Mouse (Mus musculus): ENCODE measurements at regions not wholly inside any gene's neighbourhood (a gene's known extent, or its start where the extent isn't known, plus 50 kb on each side); places are given as distances from the start of the nearest gene placed in this dataset.
"Not testable (repeated sequence)": the region's sequence is repeated elsewhere in the genome, so short reads cannot be mapped to it uniquely, and the experiment has no call there.

GRCm38 (mm10) chr4:89753484-89753883 is 74.2 kb downstream of the Dmrta1 start:
- no peak for DNase-seq

- DNase-seq, result no peak
Observed at GRCm38 (mm10) chr4:89776269-89776668, 97.0 kb downstream of the Dmrta1 start.

GRCm38 (mm10) chr4:89781487-89781886 is 102.3 kb downstream of the Dmrta1 start:
- DNase-seq, result no peak

GRCm38 (mm10) chr4:89816823-89817222 is 137.6 kb downstream of the Dmrta1 start:
- DNase-seq, result no peak

GRCm38 (mm10) chr4:89834552-89835206 is 155.4 kb downstream of the Dmrta1 start:
- DNase-seq, result no peak

- DNase-seq, result peak in 1 of 2 experiments; percentile 1
Observed at GRCm38 (mm10) chr4:89875375-89876055, 196.3 kb downstream of the Dmrta1 start.

GRCm38 (mm10) chr4:89876131-89876530 is 196.9 kb downstream of the Dmrta1 start:
- not testable (repeated sequence) for DNase-seq

GRCm38 (mm10) chr4:89881083-89881482 is 201.8 kb downstream of the Dmrta1 start:
- no peak for DNase-seq

- DNase-seq, result no peak
Observed at GRCm38 (mm10) chr4:89909622-89910021, 230.4 kb downstream of the Dmrta1 start.

GRCm38 (mm10) chr4:89937673-89938072 is 258.4 kb downstream of the Dmrta1 start:
- DNase-seq, result no peak

GRCm38 (mm10) chr4:89941308-89941707 is 262.1 kb downstream of the Dmrta1 start:
- DNase-seq, result no peak

- no peak for DNase-seq
Observed at GRCm38 (mm10) chr4:89976146-89976545, 242.5 kb upstream of the Zfp352 start.

- DNase-seq, result no peak
Observed at GRCm38 (mm10) chr4:90003413-90003812, 215.2 kb upstream of the Zfp352 start.

- no peak for DNase-seq
Observed at GRCm38 (mm10) chr4:90003898-90004297, 214.7 kb upstream of the Zfp352 start.

- no peak for DNase-seq
Observed at GRCm38 (mm10) chr4:90012723-90013122, 205.9 kb upstream of the Zfp352 start.

GRCm38 (mm10) chr4:90014203-90014602 is 204.4 kb upstream of the Zfp352 start:
- DNase-seq, result no peak

All from kidney, adult 8-10 months (tissue).